Mouse (Mus musculus): ENCODE measurements around the gene Daam1.

The Daam1 gene

GRCm38 (mm10) chr12:71969941-71970629, 139.2 kb downstream of the Daam1 start:
- DNase-seq (ENCODE audit: low read depth): no peak

DNA sequence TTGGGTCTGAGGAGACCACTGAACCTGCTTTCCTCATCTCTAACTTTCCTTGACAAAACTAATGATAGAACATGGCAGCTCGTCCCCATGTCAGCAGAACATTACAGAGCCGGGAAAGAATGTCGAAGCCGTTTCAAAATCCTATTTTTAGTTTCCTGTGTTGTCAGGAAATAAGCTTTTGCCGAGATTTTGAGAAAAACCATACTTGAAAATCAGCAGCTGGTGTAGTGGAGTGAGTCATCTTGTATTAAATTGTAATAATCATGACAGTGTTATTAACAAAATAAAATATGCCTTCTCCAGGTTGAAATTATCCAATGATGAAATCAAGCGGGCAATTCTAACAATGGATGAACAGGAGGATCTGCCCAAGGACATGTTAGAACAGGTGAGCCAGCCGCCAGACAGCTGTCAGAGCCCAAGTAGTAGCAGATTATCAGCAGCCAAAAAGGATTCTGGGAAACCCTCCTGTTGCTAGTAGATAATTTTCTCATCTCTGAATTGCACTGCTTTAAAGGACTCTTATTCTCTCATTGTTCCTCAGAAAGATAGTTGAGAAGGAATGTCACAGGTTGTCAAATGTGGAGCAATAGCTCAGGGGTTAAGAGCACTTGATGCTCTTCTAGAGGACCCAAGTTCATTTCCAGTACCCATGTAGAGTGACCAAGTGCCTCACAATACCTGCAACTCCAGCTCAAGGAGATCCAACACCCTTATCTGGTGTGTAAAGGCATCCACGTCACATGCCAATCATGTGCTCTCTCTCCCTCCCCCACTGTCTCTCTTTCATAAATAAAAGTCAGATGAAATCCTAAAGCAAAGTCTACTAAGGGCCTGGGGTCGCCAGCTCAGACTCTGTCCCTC, 140.1 kb downstream of the Daam1 start:
- DNase-seq (ENCODE audit: low read depth): no peak

DNA sequence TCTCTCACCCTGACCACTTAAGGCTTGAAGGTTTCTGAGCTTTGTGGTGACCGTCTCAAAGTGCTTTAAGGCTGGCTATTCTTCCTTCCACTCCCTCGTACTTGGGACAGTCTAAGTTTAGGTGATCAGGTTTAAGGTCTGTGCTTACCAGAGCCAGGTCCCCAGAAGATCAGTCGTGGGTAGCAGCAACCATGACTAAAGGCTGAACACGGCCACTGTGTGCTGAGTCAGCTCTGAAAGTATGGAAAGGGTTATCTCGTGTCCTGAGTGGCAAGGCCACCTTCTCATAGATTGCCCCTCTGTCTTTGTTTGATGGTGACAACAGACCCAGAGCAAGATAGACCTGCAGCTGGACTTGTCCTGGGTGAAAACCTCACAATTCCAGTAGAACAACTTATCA, 141.2 kb downstream of the Daam1 start:
- no peak for DNase-seq (ENCODE audit: low read depth)

DNA sequence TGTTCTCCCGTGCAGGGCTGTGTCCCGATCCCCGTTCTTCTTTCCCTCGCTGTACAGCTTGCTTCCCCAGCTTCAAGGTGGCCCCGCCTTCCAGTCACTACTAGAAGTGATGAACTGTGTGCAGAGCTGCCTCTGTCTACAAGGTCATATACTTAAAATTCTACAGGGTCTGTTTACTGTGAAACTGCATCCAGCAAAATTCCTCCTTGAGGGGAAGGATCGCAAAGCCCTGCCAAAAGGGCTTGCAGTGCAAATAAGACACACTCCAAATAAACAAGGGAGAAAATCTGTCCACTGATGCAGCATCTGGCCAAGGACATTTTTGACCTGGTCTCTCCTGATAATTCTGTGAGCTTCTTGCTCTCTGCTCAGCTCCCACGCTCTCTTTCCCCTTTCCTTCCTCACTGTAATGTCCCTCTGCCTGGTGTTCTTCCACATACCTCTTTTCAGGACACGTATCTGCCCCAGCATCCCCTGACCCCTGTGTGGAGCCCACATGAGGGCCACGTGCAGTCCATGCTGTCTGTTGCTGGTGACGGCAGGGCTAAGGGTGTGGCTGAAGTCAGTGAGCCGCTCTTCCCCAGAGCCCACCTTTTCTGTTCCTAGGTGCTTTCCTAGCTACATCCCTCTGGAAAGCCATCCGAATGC, 141.9 kb downstream of the Daam1 start:
- DNase-seq (ENCODE audit: low read depth): no peak

DNA sequence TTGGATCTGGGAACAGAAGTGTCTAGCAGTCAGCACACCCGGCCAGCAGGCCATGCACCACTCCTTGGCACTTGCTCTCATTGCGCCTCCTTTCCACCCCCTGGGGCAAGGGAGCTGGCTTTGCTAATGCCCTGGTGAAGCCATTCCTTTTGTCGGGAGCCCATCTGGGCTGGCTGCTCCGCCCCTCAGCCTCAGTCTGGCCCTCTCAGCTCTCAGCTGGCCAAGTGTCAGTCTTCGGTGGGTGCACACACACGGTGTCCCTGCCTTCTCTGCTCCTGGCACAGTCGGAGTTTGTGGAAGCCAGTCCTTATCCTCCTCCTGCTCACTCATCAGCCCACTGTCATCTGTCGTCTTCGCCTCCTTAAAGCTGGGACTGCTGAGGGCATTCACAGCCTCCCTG, 142.7 kb downstream of the Daam1 start:
- DNase-seq (ENCODE audit: low read depth): no peak

DNA sequence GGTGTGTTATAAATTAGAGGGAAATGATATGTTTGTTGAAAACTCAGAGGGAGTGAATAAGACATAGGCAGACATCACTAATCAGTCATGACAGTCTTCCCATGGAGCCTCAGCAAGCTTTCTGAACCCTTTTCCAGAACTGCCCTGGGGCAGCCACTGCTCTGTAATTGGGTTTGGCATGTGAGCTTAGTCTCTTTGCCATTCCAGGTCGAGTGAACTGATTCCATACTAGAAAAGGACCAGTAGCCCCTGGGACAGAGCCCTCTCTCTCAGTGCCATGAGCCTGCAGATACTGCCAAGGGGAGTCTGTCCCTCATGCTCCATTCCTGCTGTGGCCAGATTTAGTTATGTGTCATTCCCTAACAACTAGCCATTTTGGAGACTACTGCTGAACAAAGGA, 144.7 kb downstream of the Daam1 start:
- no peak for DNase-seq (ENCODE audit: low read depth)

DNA sequence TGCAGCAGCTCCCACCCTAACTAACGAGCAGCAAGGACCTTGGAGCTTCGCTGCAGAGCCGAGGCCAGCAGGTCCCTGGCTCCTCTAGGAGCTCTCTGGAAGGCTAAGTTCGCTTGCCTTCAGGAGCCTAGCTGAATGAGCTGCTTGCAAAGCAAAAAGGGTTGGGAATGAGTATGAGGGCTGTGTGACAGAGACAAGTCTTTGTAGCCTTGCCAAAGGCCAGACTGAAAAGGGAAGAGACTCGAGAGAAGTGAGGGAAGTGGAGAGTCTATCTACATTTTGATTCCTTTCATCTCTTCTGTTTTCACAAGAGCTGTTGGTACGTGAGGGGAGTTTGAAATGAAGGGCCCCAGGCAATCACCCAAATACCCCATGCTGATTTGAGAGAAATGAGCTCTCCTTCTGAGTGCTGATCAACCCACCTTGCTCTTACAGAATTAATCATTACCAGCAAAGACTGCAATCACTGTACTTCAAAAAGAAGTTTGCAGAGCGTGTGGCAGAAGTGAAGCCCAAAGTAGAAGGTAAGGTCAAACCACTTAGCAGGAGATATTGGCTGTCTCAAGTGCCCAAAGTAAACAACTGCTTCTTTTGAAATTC, 145.6 kb downstream of the Daam1 start:
- DNase-seq (ENCODE audit: low read depth): no peak

DNA sequence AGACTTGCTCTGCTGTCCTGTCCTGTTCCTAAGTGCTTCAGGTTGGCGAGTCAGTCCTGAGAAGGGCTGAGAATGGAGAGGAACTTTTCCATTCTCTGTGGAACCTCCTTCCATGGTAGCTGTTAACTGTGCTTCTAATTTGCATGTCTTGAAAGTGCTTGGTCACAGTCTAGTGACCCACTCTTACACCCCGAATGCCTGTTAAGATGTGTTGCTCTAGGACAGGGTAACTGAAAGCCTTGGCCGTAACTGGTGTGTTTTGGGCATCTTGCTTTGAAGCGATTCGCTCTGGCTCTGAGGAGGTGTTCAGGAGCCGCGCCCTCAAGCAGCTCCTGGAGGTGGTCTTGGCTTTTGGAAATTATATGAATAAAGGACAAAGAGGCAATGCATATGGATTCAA, 146.5 kb downstream of the Daam1 start:
- no peak for DNase-seq (ENCODE audit: low read depth)

DNA sequence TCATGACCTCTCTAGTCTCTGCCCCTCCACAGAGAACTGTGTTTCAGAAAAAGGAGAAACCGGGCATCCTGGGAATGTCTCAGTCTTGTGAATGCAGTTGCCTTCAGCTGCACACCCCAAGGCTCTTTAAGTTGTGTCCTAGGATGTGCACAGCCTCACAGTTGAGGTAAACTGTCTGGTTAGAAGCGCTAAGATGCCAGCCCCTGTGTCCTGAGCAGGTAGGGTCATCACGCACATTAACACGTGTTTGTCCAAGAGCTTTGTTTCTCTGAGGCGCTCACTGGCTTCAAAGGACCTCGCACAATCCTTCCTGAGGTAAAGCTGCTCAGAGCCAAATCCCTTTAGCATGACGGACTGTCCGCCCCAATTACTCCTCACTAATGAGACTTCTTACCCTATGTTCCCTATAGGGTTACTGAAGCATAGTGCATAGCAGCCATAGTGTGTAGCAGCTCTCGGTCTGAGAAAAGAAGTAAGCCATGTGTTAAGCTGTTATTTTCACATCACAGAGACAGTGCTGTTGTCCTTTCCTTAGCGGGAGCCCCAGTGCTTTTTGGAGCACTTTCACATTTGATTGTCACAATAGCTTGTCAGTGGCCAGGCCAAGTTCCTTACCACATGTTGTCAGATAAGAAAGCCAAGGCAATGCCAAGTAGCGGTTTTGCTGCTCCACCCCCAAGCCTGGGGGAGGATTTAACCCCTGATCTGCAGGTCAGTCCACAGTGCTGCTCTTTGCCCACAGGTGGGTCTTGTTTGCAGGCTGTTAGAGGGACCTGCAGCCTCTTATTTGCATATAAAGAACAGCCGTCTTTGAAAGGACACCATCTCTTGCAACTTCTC, 147.9 kb downstream of the Daam1 start:
- peak; percentile 23 for DNase-seq (ENCODE audit: low read depth)

- DNase-seq (ENCODE audit: low read depth): no peak
Observed at GRCm38 (mm10) chr12:71980166-71980565, 149.3 kb downstream of the Daam1 start.

GRCm38 (mm10) chr12:71980746-71981145, 149.9 kb downstream of the Daam1 start:
- no peak for DNase-seq (ENCODE audit: low read depth)

GRCm38 (mm10) chr12:71981250-71981649, 150.4 kb downstream of the Daam1 start:
- no peak for DNase-seq (ENCODE audit: low read depth)

DNA sequence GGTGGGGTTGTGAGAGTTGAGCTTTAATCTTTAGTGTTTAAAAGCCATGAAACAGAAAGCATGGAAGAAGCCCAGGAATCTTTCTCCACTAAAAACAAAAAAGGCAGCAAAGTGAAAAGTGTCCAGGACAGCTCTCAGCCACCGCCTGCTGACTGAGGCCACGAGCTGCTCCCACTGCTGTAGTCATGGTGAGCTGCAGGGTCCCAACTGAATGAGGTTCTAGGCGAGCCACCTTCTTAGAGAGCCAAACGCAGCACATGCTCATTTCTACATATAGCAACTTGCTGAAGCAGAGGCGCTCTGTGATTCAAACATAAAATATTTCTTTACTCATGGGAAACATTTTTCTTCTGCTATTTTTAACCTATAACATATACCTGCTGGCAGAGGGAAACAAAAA, 150.9 kb downstream of the Daam1 start:
- no peak for DNase-seq (ENCODE audit: low read depth)

GRCm38 (mm10) chr12:71983102-71983715, 152.3 kb downstream of the Daam1 start:
- DNase-seq (ENCODE audit: low read depth): no peak

- DNase-seq (ENCODE audit: low read depth): no peak
Observed at GRCm38 (mm10) chr12:71987161-71987560, 156.3 kb downstream of the Daam1 start.

DNA sequence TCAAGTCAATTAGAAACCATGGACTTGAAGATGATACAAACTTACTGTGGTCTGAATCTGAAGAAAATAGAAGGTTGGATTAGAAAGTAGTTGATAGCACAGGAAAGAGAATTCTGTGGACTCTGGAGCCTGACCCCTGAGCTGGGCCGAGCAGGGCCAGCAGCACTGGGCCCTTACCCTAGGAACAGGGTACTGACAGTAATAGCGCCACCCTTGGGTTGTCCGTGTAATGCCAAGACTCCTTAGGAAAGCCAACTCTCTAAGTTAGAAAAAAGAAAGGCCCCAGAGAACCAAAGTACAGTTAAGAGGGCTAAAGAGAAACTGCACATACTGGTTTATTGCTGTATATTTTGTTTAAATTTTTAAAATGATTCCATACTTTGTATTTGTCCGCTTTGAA, 157.0 kb downstream of the Daam1 start:
- DNase-seq (ENCODE audit: low read depth): no peak

DNA sequence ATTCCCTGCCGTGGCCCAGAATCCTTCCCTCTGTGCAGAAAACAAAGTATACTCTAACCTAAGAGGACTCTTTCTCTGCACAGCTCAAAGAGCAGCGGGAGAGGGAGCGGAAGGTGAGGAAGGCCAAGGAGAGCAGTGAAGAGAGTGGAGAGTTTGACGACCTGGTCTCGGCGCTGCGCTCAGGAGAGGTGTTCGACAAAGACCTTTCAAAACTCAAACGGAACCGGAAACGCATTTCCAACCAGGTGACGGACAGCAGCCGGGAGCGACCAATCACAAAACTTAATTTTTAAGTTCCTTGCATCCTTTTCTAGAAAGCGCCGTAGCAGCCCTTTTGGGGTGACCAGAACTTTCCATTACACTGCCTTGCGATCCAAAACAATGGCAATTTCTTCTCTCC, 158.7 kb downstream of the Daam1 start:
- no peak for DNase-seq (ENCODE audit: low read depth)

DNA sequence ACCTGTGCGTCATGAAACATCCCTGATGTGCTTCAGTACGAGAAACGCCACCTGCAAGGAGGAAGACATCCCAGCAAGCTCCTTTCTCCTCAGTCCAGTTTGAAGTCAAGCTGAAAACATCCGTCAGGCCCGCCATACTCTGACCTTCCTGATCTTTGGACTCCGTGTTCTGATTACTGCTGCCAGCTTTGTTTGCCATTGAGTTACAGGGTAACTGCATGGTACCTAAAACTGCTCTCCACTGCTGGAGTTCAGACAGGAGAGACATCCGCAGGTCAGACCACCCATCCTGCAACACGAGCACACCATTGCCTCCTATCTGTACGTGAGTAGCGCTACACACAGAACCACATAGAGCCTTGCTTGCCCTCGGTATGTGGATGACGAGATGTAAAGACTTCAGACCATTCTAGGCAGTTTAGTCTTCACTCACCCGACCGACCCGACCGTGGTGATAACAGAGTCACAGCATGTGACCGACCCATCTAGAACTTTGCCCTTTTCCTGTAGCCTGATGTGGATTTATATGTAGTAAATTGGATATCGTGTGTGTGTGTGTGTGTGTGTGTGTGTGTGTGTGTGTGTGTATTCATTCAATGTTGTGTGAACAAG, 161.8 kb downstream of the Daam1 start:
- no peak for DNase-seq (ENCODE audit: low read depth)

DNA sequence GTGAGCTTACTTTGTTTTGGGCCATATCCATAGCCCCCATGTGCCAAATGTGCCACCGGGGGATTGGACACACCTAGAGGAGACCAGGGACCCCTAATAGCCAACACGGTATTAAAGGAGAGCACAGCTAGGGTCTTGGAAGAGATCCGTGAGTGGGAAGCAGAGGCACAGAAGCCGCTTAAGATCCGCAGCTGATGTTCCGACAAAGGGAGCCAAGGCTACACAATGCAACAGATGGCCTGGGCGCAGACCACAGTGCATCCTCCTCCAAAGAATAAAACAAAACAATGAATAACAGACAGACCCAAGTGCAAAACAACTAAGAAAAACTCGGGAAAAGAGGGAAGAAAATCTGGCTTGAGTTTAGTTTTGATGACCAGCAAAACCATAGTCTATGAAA, 165.0 kb downstream of the Daam1 start:
- DNase-seq (ENCODE audit: low read depth): no peak

DNA sequence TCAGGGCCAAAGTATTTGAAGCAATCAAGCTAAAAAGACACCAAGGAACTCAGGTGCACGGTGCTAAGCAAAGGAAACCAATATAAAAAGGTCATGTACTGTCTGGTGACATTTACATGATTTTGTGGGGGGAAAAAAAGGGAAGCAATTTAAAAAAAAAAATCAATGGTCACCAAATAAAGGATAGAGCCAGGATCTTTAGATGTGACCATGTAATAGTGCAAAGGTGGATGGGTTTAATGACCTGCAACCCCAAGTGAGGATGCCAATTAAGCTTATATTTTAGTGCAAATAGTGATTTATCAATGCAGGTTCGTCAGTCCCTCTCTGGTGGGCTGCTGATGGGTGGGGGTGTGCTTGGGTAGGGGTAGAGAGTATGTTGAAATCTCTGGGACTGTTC, 166.0 kb downstream of the Daam1 start:
- DNase-seq (ENCODE audit: low read depth): no peak

DNA sequence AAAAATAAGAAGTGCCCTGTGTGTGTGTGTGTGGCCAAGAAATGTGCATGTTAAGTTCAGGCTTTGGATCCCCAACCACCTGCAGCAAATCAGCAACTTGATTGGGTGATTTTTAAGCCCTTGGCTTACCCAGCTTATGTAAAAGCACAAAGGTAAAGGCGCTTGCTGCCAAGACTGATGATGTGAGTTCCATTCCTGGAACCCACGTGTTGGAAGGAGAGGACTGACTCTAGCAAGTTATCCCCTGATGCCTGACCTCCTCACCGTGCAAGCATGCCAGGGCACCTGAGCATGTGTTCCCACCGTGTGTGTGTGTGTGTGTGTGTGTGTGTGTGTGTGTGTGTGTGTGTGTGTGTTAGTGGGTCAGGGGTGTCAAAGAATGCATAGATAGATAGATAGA, 166.5 kb downstream of the Daam1 start:
- no peak for DNase-seq (ENCODE audit: low read depth)

Data from c-Kit-positive CD71-negative TER-119-negative erythroid progenitor cells, embryonic 14.5 days (primary cell).